Mouse (Mus musculus) midbrain, embryonic 15.5 days (tissue): ENCODE results near the gene Zfp688. TPM values are rescaled to one million over a fixed set of nuclear protein-coding genes. Genes with fewer than 3 reads are reported as not detected.
"Not testable (repeated sequence)": the region's sequence is repeated elsewhere in the genome, so short reads cannot be mapped to it uniquely, and the experiment has no call there.

Experiments
- ATAC-seq: fragments of 200-750 bp; cut with Nextera tagmentation; replicated peaks from 2 replicates; pipeline ENCODE4 v1.8.0; 2017; ENCODE audit warnings: moderate TSS enrichment
- H3K27ac ChIP-seq: fragments of 300-500 bp; sonication (generic); 2 replicates; pipeline ENCODE4 v1.5.1; 2015; ENCODE audit warnings: mild to moderate bottlenecking, inconsistent platforms
- H3K27me3 ChIP-seq: fragments of 300-500 bp; sonication (generic); replicated peaks from 2 replicates; pipeline ENCODE4 v1.6.1; 2015; ENCODE audit warnings: inconsistent platforms
- H3K36me3 ChIP-seq: fragments of 300-500 bp; sonication (generic); replicated peaks from 2 replicates; pipeline ENCODE4 v1.6.1; 2015; ENCODE audit warnings: inconsistent platforms
- H3K4me1 ChIP-seq: fragments of 300-500 bp; sonication (generic); 2 replicates; pipeline ENCODE4 v1.6.1; 2015; ENCODE audit warnings: inconsistent platforms
- H3K4me2 ChIP-seq: fragments of 300-500 bp; sonication (generic); 2 replicates; pipeline ENCODE4 v1.6.1; 2015; ENCODE audit warnings: inconsistent platforms, mild to moderate bottlenecking, moderate library complexity
- H3K4me3 ChIP-seq: fragments of 300-500 bp; sonication (generic); 2 replicates; pipeline ENCODE4 v1.5.1; 2015; ENCODE audit warnings: mild to moderate bottlenecking, inconsistent platforms
- H3K9ac ChIP-seq: fragments of 300-500 bp; sonication (generic); 2 replicates; pipeline ENCODE4 v1.6.1; 2015; ENCODE audit warnings: mild to moderate bottlenecking, inconsistent platforms
- H3K9me3 ChIP-seq: fragments of 300-500 bp; sonication (generic); 2 replicates; pipeline ENCODE4 v1.6.1; 2016; ENCODE audit warnings: inconsistent platforms
- WGBS: fragments of 180-500 bp; shearing (Covaris S2); methylation state at CpG from one replicate; pipeline ENCODE4 v1.1.7; 2015; ENCODE audit warnings: mixed read lengths; 5-methylcytosine and 5-hydroxymethylcytosine counted together
- polyA plus RNA-seq: library from polyadenylated mRNA; unstranded; fragments of >200 nt; fragmentation: Nextera tagmentation; extraction: Ambion mirVana; gene quantifications from 2 replicates; pipeline ENCODE4 v1.2.1, GENCODE M21; 2015

Zfp688 gene
- 32.0 and 34.2 TPM in 2 replicates for polyA plus RNA-seq

GRCm38 (mm10) chr7:127421388-127422191 lies at the start of gene Zfp688:
Gene Zfp688 (minus strand): TSS chr7:127422068.
- Histone ChIP-seq H3K4me2 (peak within 1 kb of the TSS; percentile 96), H3K9me3 (no peaks in the 10 kb centered on the region), H3K27ac (peak within 1 kb of the TSS; percentile 83), H3K4me3 (peak within 1 kb of the TSS; percentile 77), H3K4me1 (peaks cover 15% of the 10 kb centered on the region), H3K27me3 (peaks cover 9% of the 10 kb centered on the region), H3K36me3 (no peaks in the 10 kb centered on the region), H3K9ac (peak within 1 kb of the TSS; percentile 86)
- under 1% methylated on average over 48 of the region's 48 CpGs for WGBS
- peak; percentile 95 for ATAC-seq

DNA sequence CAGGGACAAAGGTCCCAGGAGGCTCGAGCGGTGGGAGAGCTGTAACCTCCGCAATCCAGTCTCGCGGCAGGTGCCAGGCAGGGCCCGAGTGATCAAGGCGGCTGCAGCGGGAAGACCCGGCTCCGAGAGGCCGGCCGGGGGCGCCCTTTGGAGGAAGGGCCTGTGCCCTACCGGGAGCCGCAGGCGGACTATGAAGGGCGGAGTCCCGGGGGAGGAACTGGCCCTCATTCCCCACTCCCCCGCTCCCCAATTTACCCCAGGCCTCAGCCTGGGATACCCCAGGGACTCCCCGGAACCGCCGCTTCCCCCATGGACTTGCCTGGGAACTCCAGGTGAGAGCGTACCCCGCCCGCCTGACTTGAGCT lies 49.8 kb upstream of the Zfp688 start:
- no peaks in the 10 kb centered on the region for H3K27me3 ChIP-seq
- peak overlapping the region; percentile 91 for H3K9ac ChIP-seq
- H3K9me3 ChIP-seq = no peaks in the 10 kb centered on the region
- peak overlapping the region; percentile 68 for H3K4me3 ChIP-seq
- H3K36me3 ChIP-seq = peaks cover 31% of the 10 kb centered on the region
- H3K4me1 ChIP-seq = peaks cover 20% of the 10 kb centered on the region
- H3K27ac ChIP-seq = peak overlapping the region; percentile 94
- peak overlapping the region; percentile 70 for H3K4me2 ChIP-seq
- ATAC-seq = peak; percentile 34
- under 1% methylated on average over 25 of the region's 25 CpGs for WGBS

GRCm38 (mm10) chr7:127470743-127471645 lies 49.1 kb upstream of the Zfp688 start:
- H3K4me2 ChIP-seq = peak overlapping the region; percentile 70
- peak overlapping the region; percentile 91 for H3K9ac ChIP-seq
- peak overlapping the region; percentile 68 for H3K4me3 ChIP-seq
- H3K36me3 ChIP-seq = peaks cover 26% of the 10 kb centered on the region
- no peaks in the 10 kb centered on the region for H3K27me3 ChIP-seq
- peak overlapping the region; percentile 94 for H3K27ac ChIP-seq
- ATAC-seq = peak; percentile 95
- peaks cover 20% of the 10 kb centered on the region for H3K4me1 ChIP-seq
- under 1% methylated on average over 46 of the region's 46 CpGs for WGBS
- no peaks in the 10 kb centered on the region for H3K9me3 ChIP-seq

- WGBS = 8% methylated on average over 10 of the region's 10 CpGs
- Histone ChIP-seq H3K4me2 (peak overlapping the region; percentile 70), H3K9me3 (no peaks in the 10 kb centered on the region), H3K9ac (peak overlapping the region; percentile 91), H3K4me1 (peaks cover 20% of the 10 kb centered on the region), H3K4me3 (peak overlapping the region; percentile 68), H3K27me3 (no peaks in the 10 kb centered on the region), H3K36me3 (peaks cover 18% of the 10 kb centered on the region), H3K27ac (peak overlapping the region; percentile 94)
- 0 out of 2 replicates have a peak, but pooled peaks have one; percentile 17 for ATAC-seq
Observed at GRCm38 (mm10) chr7:127470011-127470715, 48.3 kb upstream of the Zfp688 start.

DNA sequence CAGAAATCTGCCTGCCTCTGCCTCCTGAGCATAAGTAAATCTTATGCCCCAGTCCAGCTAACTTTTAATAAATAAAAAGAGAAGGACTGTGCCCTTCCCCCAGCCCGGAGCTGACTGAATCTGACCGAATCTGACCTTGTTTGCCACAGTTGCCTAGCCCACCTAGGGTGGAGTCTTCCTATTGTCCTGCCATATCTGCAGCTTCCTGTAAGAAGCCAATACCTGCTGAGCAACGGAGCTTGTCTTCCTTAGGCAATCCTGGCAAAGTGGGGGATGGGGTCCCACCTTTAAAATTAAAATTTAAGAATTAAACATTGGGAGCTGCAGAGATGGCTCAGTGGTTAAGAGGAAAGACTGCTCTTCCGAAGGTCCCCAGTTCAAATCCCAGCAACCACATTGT lies 44.7 kb upstream of the Zfp688 start:
- Histone ChIP-seq H3K4me2 (no peak overlapping the region), H3K9ac (no peak overlapping the region), H3K36me3 (no peaks in the 10 kb centered on the region), H3K4me1 (peaks cover 12% of the 10 kb centered on the region), H3K4me3 (no peak overlapping the region), H3K27me3 (no peaks in the 10 kb centered on the region), H3K9me3 (no peaks in the 10 kb centered on the region), H3K27ac (no peak overlapping the region)
- 92% methylated on average over 4 of the region's 4 CpGs for WGBS
- no peak for ATAC-seq

DNA sequence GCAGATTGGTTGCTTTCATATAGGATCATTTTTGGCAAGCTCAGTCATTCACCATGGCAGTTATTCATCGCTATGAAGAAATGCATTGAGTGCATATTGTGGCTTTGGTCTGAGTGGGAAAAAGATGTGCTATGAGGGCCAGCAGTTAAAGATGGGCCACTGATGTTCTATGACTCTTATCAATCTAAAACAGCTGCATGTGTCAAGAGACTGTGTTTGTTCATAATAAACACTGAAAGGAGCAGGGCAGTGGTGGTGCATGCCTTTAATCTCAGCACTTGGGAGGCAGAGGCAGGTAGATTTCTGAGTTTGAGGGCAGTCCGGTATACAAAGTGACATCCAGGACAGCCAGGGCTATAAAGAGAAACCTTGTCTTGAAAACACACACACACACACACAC lies 43.8 kb upstream of the Zfp688 start:
- not testable (repeated sequence) for ATAC-seq, H3K36me3 ChIP-seq, H3K9me3 ChIP-seq, H3K27me3 ChIP-seq, H3K9ac ChIP-seq, H3K27ac ChIP-seq, H3K4me2 ChIP-seq, H3K4me3 ChIP-seq
- 96% methylated on average over 2 of the region's 2 CpGs for WGBS
- H3K4me1 ChIP-seq = peaks cover 12% of the 10 kb centered on the region

GRCm38 (mm10) chr7:127465191-127465590 lies 43.3 kb upstream of the Zfp688 start:
- H3K9me3 ChIP-seq = no peaks in the 10 kb centered on the region
- H3K27ac ChIP-seq = no peak overlapping the region
- no peaks in the 10 kb centered on the region for H3K27me3 ChIP-seq
- H3K4me3 ChIP-seq = no peak overlapping the region
- ATAC-seq = no peak
- WGBS = 92% methylated on average over 3 of the region's 3 CpGs
- 0 out of 2 replicates have a peak, but pooled peaks cover 5% of the 10 kb centered on the region for H3K36me3 ChIP-seq
- no peak overlapping the region for H3K9ac ChIP-seq
- H3K4me1 ChIP-seq = peaks cover 12% of the 10 kb centered on the region
- no peak overlapping the region for H3K4me2 ChIP-seq

DNA sequence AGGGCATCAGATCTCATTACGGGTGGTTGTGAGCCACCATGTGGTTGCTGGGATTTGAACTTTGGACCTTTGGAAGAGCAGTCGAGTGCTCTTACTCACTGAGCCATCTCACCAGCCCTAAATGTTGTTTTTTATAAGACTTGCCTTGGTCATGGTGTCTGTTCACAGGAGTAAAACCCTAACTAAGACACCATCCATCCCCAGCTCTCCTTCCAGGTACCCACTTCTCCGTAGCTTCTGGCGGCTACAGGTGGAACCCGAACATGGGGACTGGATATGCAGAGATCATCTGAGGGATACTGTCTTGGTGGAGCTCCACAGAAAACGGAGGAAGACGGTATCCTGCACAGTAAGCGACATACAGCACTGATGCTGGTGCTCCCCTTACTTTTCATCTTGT lies 37.4 kb upstream of the Zfp688 start, which contains the start of gene Prr14:
Gene Prr14 (plus strand): TSS at position 301 of the 400 bp plus-strand sequence.
- ATAC-seq, H3K4me1 ChIP-seq, H3K9ac ChIP-seq, H3K27ac ChIP-seq, H3K4me2 ChIP-seq, H3K27me3 ChIP-seq, H3K9me3 ChIP-seq, H3K4me3 ChIP-seq: not testable (repeated sequence)
- WGBS = 98% methylated on average over 8 of the region's 8 CpGs
- H3K36me3 ChIP-seq = peaks cover 16% of the 10 kb centered on the region; the same call in 1 of the 2 replicates

DNA sequence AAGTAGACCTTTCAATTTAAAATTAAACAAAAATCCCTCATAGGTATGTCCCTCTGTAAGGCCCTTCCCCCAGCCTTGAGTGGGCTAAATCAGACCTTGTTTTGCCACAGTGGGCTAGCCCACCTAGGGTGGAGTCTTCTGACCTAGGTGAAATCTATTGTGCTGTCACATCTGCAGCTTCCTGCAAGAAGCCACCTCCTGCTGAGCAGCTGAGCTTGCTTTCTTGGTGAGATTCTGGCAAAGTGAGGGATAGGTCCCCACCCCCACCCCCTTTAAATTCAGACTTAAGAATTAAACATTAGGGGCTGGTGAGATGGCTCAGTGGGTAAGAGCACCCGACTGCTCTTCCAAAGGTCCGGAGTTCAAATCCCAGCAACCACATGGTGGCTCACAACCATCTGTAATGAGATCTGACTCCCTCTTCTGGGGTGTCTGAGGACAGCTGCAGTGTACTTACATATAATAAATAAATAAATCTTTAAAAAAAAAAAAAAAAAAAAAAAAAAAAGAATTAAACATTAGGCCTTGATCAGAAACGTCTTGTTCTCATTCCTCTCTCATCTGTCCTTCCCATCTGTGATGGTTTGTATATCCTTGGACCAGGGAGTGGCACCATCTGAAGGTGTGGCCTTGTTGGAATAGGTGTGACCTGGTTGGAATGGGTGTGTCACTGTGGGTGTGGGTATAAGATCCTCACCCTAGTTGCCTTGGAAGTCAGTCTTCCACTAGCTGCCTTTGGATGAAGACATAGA lies 36.7 kb upstream of the Zfp688 start:
- H3K27ac ChIP-seq, H3K9ac ChIP-seq, H3K4me1 ChIP-seq, ATAC-seq, H3K27me3 ChIP-seq, H3K4me3 ChIP-seq, H3K4me2 ChIP-seq, H3K9me3 ChIP-seq: not testable (repeated sequence)
- H3K36me3 ChIP-seq = peaks cover 16% of the 10 kb centered on the region; the same call in 1 of the 2 replicates
- WGBS = 89% methylated on average over 3 of the region's 3 CpGs

DNA sequence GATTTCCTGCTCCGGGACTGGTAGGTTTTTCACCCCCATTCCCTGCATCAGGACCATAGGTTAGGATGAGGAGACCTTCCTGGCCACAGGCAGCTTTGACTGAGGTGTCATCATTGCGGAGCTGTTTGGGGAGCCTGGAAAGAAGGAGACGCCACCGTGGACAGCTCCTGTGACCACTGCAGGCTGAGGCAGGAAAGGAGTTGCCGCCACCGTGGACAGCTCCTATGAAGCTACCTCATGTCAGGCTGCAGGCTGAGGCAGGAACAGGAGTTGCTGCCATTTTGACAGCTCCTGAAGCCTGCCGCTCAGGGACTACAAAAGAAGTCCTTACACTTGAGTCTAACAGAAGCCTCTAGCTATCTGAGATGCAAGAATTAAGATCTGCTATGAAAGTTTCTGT lies 33.0 kb upstream of the Zfp688 start:
- no peak overlapping the region for H3K9ac ChIP-seq
- H3K4me2 ChIP-seq = no peak overlapping the region
- no peaks in the 10 kb centered on the region for H3K27me3 ChIP-seq
- H3K27ac ChIP-seq = no peak overlapping the region
- no peaks in the 10 kb centered on the region for H3K9me3 ChIP-seq
- H3K36me3 ChIP-seq = peaks cover 9% of the 10 kb centered on the region; the same call in 1 of the 2 replicates
- ATAC-seq = no peak
- H3K4me1 ChIP-seq = peaks cover 33% of the 10 kb centered on the region
- H3K4me3 ChIP-seq = no peak overlapping the region
- 91% methylated on average over 7 of the region's 7 CpGs for WGBS

GRCm38 (mm10) chr7:127453056-127453455 lies 31.2 kb upstream of the Zfp688 start:
- ATAC-seq = no peak
- H3K9me3 ChIP-seq = no peaks in the 10 kb centered on the region
- no peak overlapping the region for H3K4me2 ChIP-seq
- H3K4me3 ChIP-seq = no peak overlapping the region
- peaks cover 38% of the 10 kb centered on the region for H3K4me1 ChIP-seq
- H3K27ac ChIP-seq = no peak overlapping the region
- 94% methylated on average over 2 of the region's 2 CpGs for WGBS
- no peak overlapping the region for H3K9ac ChIP-seq
- no peaks in the 10 kb centered on the region for H3K27me3 ChIP-seq
- peaks cover 5% of the 10 kb centered on the region; the same call in 1 of the 2 replicates for H3K36me3 ChIP-seq
